Mouse (Mus musculus): ENCODE data around the gene Casr.

GRCm38 (mm10) chr16:36553624-36554023, 8.3 kb downstream of the Casr start:
- TF ChIP-seq POLR2A (IDR thresholded peaks at IDR 0.05; ENCODE audit: borderline replicate concordance, insufficient read depth, low read length) = no peak
- TF ChIP-seq CTCF (IDR thresholded peaks at IDR 0.05; ENCODE audit: borderline replicate concordance, insufficient read depth, low read depth, low read length) = no peak
